Mouse (Mus musculus): ENCODE data around the gene Gpr157. TPM values are rescaled to one million over a fixed set of nuclear protein-coding genes. Genes with fewer than 3 reads are reported as not detected.
A peak's percentile ranks its signal among the peaks of the same experiment; 100 is the strongest.

Gene Gpr157
- polyA plus RNA-seq, 1 experiment from 2014 or later, result 1.5 TPM

DNA sequence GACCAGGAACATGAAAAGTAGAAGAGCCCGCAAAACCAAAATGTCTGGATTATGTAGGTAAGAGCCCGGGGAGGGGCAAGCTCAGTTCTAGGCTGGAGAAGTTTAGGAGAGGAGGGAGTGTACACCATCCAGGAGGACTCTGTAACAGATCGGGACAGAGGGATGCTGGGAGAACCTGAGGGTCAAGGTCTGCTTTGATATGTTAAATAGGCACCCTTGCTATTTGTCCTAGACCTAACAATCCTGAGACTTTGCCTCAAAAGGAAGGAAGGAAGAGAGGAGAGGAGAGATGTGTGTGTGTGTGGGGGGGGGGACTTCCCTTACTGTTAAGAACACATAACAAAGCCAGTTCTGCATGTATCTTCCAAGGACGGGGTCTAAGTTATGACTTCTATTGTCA is 68.1 kb downstream of the Gpr157 start:
- Histone ChIP-seq H3K4me3 (ENCODE audit: low read depth, low read length) (no peak overlapping the region), H3K4me1 (ENCODE audit: insufficient read depth) (no peaks in the 10 kb centered on the region), H3K4me2 (no peak overlapping the region), H3K9me3 (ENCODE audit: low read depth, low read length) (no peaks in the 10 kb centered on the region), H3K9ac (no peak overlapping the region), H3K27ac (ENCODE audit: low read depth) (no peak overlapping the region), H3K36me3 (ENCODE audit: insufficient read depth) (no peaks in the 10 kb centered on the region), H3K27me3 (ENCODE audit: insufficient read depth, low read length) (no peaks in the 10 kb centered on the region)
- DNase-seq (no peak), ATAC-seq (ENCODE audit: insufficient read depth) (no peak)
- WGBS, result 85% methylated on average over 4 of the region's 4 CpGs
- TF ChIP-seq CTCF (IDR thresholded peaks at IDR 0.05; ENCODE audit: low read depth), result no peak

MicroRNAs within 50 kb of the gene (microRNA counts, 519-probe panel; counts per million panel counts)
- 2,399 counts per million, percentile 40 among the panel's probes with 10 or more counts for microRNA mmu-miR-34a

Small RNA genes within 50 kb of the gene (microRNA-seq; reads per million reads assigned to microRNA genes)
- 500 reads per million, percentile 66 among the genes with 10 or more reads in this experiment for gene Mir34a (ENCODE audit: borderline number of aligned reads)

Other genes with a start within 250 kb of the Gpr157 start
- 17.0 and 17.1 TPM in 2 replicates for gene Spsb1, start 132.3 kb upstream of the Gpr157 start, polyA plus RNA-seq (2014; fragmentation: Nextera tagmentation; extraction: Ambion mirVana)
- 20.4 and 22.0 TPM in 2 replicates for gene H6pd, start 78.3 kb upstream of the Gpr157 start, polyA plus RNA-seq (2014; fragmentation: Nextera tagmentation; extraction: Ambion mirVana)
- 0.60 and 0.70 TPM in 2 replicates for gene Slc2a5, start 31.9 kb downstream of the Gpr157 start, polyA plus RNA-seq (2014; fragmentation: Nextera tagmentation; extraction: Ambion mirVana)
- not detected in 2 replicates for gene Slc2a7, start 61.6 kb downstream of the Gpr157 start, polyA plus RNA-seq (2014; fragmentation: Nextera tagmentation; extraction: Ambion mirVana)
- gene Car6, start 114.0 kb downstream of the Gpr157 start, polyA plus RNA-seq (2014; fragmentation: Nextera tagmentation; extraction: Ambion mirVana), result not detected in 2 replicates
- gene Eno1, start 149.4 kb downstream of the Gpr157 start, polyA plus RNA-seq (2014; fragmentation: Nextera tagmentation; extraction: Ambion mirVana), result 1,829 and 1,952 TPM in 2 replicates
- gene Rere, start 194.3 kb downstream of the Gpr157 start, polyA plus RNA-seq (2014; fragmentation: Nextera tagmentation; extraction: Ambion mirVana), result 41.1 and 41.5 TPM in 2 replicates

Measured in lung, embryonic 14.5 days (tissue).